In genomic region chr7:68102456-68103177, GRCm38 (mm10) we compare ENCODE assay signal across 8 mouse cellular contexts.
DNase-seq lines count a peak whose midpoint lies in the region; ATAC-seq and TF ChIP-seq lines count a peak whose summit lies in the region.

No protein-coding gene starts in this region.

- TF ChIP-seq POLR2A in spleen, adult 2 months (IDR thresholded peaks at IDR 0.05; ENCODE audit: low read depth, low read length): no peak

- peaks cover 31% of the 10 kb centered on the region for H3K4me1 ChIP-seq in forebrain, embryonic 13.5 days
- peaks cover 22% of the 10 kb centered on the region for H3K4me1 ChIP-seq in forebrain, embryonic 10.5 days
- H3K4me1 ChIP-seq in spleen, adult 2 months (ENCODE audit: control insufficient read depth, insufficient read depth, insufficient read length): peaks cover 5% of the 10 kb centered on the region; the same call in 1 of the 2 replicates
- H3K4me1 ChIP-seq in liver, embryonic 12.5 days: peaks cover 23% of the 10 kb centered on the region

- no peak for DNase-seq in forebrain, embryonic 10.5 days (ENCODE audit: extremely low spot score, low spot score)
- peak; percentile 15 to 32 for DNase-seq in spleen, adult 2 months (ENCODE audit: low read depth in 1 of 2, low spot score in 2 of 2)
- DNase-seq in spleen, postnatal 4 days (ENCODE audit: low spot score in 2 of 2): no peak
- peak; percentile 39 to 45 for DNase-seq in frontal cortex, adult 2 months (ENCODE audit: extremely low spot score in 1 of 2, low spot score in 1 of 2)
- DNase-seq in layer of hippocampus, adult 2 months (ENCODE audit: low spot score in 2 of 2): peak; percentile 26 to 42
- peak; percentile 78 for DNase-seq in naive thymus-derived CD4-positive, alpha-beta T cell, adult 2 months (ENCODE audit: low read depth)

- H3K36me3 ChIP-seq in forebrain, embryonic 13.5 days (ENCODE audit: poor library complexity, severe bottlenecking): no peaks in the 10 kb centered on the region
- H3K36me3 ChIP-seq in forebrain, embryonic 10.5 days (replicated peaks): 0 out of 2 replicates have a peak, but pooled peaks cover 2% of the 10 kb centered on the region
- no peaks in the 10 kb centered on the region for H3K36me3 ChIP-seq in spleen, adult 2 months (ENCODE audit: control insufficient read depth, insufficient read depth, low read length)
- H3K36me3 ChIP-seq in liver, embryonic 12.5 days: no peaks in the 10 kb centered on the region

- H3K27me3 ChIP-seq in forebrain, embryonic 13.5 days: no peaks in the 10 kb centered on the region
- H3K27me3 ChIP-seq in forebrain, embryonic 10.5 days (ENCODE audit: poor library complexity, severe bottlenecking): no peaks in the 10 kb centered on the region
- no peaks in the 10 kb centered on the region for H3K27me3 ChIP-seq in spleen, adult 2 months (ENCODE audit: control insufficient read depth, insufficient read depth, low read length)
- H3K27me3 ChIP-seq in liver, embryonic 12.5 days (replicated peaks): peaks cover 7% of the 10 kb centered on the region

- no peak for TF ChIP-seq CTCF in spleen, adult 2 months (IDR thresholded peaks at IDR 0.05; ENCODE audit: extremely low read depth, insufficient read depth, insufficient read length, insufficient replicate concordance)
- TF ChIP-seq CTCF in layer of hippocampus, adult 2 months (conservative IDR thresholded peaks at IDR 0.05): 0 out of 2 replicates have a peak, but pooled peaks have one; percentile 6

- 45% methylated on average over 15 of the region's 15 CpGs for WGBS in forebrain, embryonic 13.5 days
- 89% methylated on average over 15 of the region's 15 CpGs for WGBS in forebrain, embryonic 10.5 days
- WGBS in spleen, adult 2 months: 44% methylated on average over 15 of the region's 15 CpGs
- WGBS in liver, embryonic 12.5 days (ENCODE audit: insufficient replicate concordance): 72% methylated on average over 15 of the region's 15 CpGs

- no peak overlapping the region for H3K4me2 ChIP-seq in forebrain, embryonic 13.5 days
- H3K4me2 ChIP-seq in liver, embryonic 12.5 days: no peak overlapping the region

- H3K9me3 ChIP-seq in forebrain, embryonic 13.5 days (replicated peaks): no peaks in the 10 kb centered on the region
- H3K9me3 ChIP-seq in forebrain, embryonic 10.5 days: no peaks in the 10 kb centered on the region
- no peaks in the 10 kb centered on the region for H3K9me3 ChIP-seq in liver, embryonic 12.5 days (replicated peaks)

- peak; percentile 88 for ATAC-seq in forebrain, embryonic 13.5 days
- ATAC-seq in liver, embryonic 12.5 days: no peak

- peak overlapping the region; percentile 19; the same call in 1 of the 2 replicates for H3K27ac ChIP-seq in forebrain, embryonic 13.5 days
- H3K27ac ChIP-seq in forebrain, embryonic 10.5 days: no peak overlapping the region
- no peak overlapping the region; the same call in 1 of the 2 replicates for H3K27ac ChIP-seq in spleen, adult 2 months (ENCODE audit: insufficient read depth, low read length)
- H3K27ac ChIP-seq in layer of hippocampus, adult 2 months: peak overlapping the region; percentile 49; the same call in 1 of the 2 replicates
- no peak overlapping the region for H3K27ac ChIP-seq in liver, embryonic 12.5 days

- no peak overlapping the region for H3K9ac ChIP-seq in forebrain, embryonic 13.5 days
- no peak overlapping the region for H3K9ac ChIP-seq in liver, embryonic 12.5 days

- H3K4me3 ChIP-seq in forebrain, embryonic 13.5 days: no peak overlapping the region
- H3K4me3 ChIP-seq in forebrain, embryonic 10.5 days: no peak overlapping the region
- no peak overlapping the region for H3K4me3 ChIP-seq in spleen, adult 2 months (ENCODE audit: extremely low read depth, insufficient read depth, insufficient read length)
- H3K4me3 ChIP-seq in layer of hippocampus, adult 2 months: peak overlapping the region; percentile 1; the same call in 1 of the 2 replicates
- H3K4me3 ChIP-seq in liver, embryonic 12.5 days: no peak overlapping the region

Comparison
In these comparisons a context has a peak if more than half of its experiments do, and no peak if none do; other contexts are left out.
1. H3K27ac ChIP-seq: peak in forebrain, embryonic 13.5 days (single experiment) and layer of hippocampus, adult 2 months (single experiment); none in forebrain, embryonic 10.5 days (single experiment), spleen, adult 2 months (single experiment) and liver, embryonic 12.5 days (single experiment).
2. DNase-seq: peak in spleen, adult 2 months (2 of 2), frontal cortex, adult 2 months (2 of 2), layer of hippocampus, adult 2 months (2 of 2) and naive thymus-derived CD4-positive, alpha-beta T cell, adult 2 months (single experiment); none in forebrain, embryonic 10.5 days (single experiment) and spleen, postnatal 4 days (0 of 2).